Mouse (Mus musculus) testis, adult 2 months (tissue): ENCODE results near the gene Tbck.

Source experiments
- CTCF ChIP-seq: fragments of 200-500 bp; IDR thresholded peaks from 2 replicates; pipeline ENCODE4 v1.5.1; 2012; ENCODE audit warnings: low read depth, mild to moderate bottlenecking, inconsistent platforms, low read length, moderate library complexity; ENCODE audit not compliant: control insufficient read depth, insufficient read depth, insufficient replicate concordance
- POLR2A ChIP-seq: fragments of 200-500 bp; IDR thresholded peaks from 2 replicates; pipeline ENCODE4 v1.6.1; 2012; ENCODE audit warnings: low read depth, mild to moderate bottlenecking, inconsistent platforms, low read length, moderate library complexity; ENCODE audit not compliant: control insufficient read depth

GRCm38 (mm10) chr3:132813147-132813546 lies 129.2 kb downstream of the Tbck start:
- TF ChIP-seq CTCF: no peak
- no peak for TF ChIP-seq POLR2A
